In the genomic region with DNA sequence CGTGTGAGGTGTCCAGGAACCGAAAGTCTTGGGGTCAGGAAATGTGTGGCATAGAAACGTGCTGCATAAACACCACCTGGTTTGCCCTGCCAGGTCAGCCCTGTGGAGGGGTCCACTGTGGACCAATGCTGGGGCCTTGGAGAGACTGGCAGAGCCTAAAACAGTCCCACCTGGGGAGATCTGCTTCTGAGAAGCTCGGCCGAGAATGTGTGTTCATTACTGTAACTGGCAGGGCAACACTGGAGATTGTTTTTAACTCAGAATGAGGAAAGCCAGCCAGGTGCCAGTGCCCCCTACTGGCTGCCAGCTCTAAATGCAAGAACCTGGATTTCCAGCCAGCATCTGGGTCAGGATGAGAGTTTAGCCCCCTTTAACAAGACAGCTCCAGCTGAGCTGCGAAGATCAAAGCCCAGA, we compare ENCODE assay signal across 10 mouse cellular contexts.
DNase-seq lines count a peak whose midpoint lies in the region; ATAC-seq lines count a peak whose summit lies in the region.
"Had no signal": no experiment of that assay in that cellular context is flagged by ENCODE, and none has a peak within 500 bp of the region (broad histone marks: within the 10 kb centered on the region; RNA-seq: fewer than 3 reads in every experiment).

No protein-coding gene starts in this region.

- no peaks in the 10 kb centered on the region for H3K9me3 ChIP-seq in neural tube, embryonic 15.5 days (replicated peaks)
- no peaks in the 10 kb centered on the region for H3K9me3 ChIP-seq in hindbrain, embryonic 11.5 days (ENCODE audit: control insufficient read depth, low read length)
- no peaks in the 10 kb centered on the region for H3K9me3 ChIP-seq in neural tube, embryonic 12.5 days
- H3K9me3 ChIP-seq: embryonic facial prominence, embryonic 15.5 days; lung, embryonic 15.5 days had no signal

- no peak overlapping the region for H3K4me2 ChIP-seq in neural tube, embryonic 15.5 days
- no peak overlapping the region for H3K4me2 ChIP-seq in hindbrain, embryonic 11.5 days (replicated peaks; ENCODE audit: low read depth, low read length)
- H3K4me2 ChIP-seq in neural tube, embryonic 12.5 days (replicated peaks) = no peak overlapping the region
- H3K4me2 ChIP-seq: embryonic facial prominence, embryonic 15.5 days; lung, embryonic 15.5 days had no signal

- H3K9ac ChIP-seq in neural tube, embryonic 15.5 days (replicated peaks) = no peak overlapping the region
- no peak overlapping the region for H3K9ac ChIP-seq in hindbrain, embryonic 11.5 days (ENCODE audit: low read depth, low read length)
- H3K9ac ChIP-seq in neural tube, embryonic 12.5 days = no peak overlapping the region
- H3K9ac ChIP-seq: embryonic facial prominence, embryonic 15.5 days; lung, embryonic 15.5 days had no signal

- 0 out of 2 replicates have a peak, but pooled peaks cover 5% of the 10 kb centered on the region for H3K36me3 ChIP-seq in neural tube, embryonic 15.5 days
- no peaks in the 10 kb centered on the region for H3K36me3 ChIP-seq in hindbrain, embryonic 11.5 days (ENCODE audit: control insufficient read depth, insufficient read depth, low read length)
- no peaks in the 10 kb centered on the region; the same call in 1 of the 2 replicates for H3K36me3 ChIP-seq in neural tube, embryonic 12.5 days
- H3K36me3 ChIP-seq: embryonic facial prominence, embryonic 15.5 days; lung, embryonic 15.5 days had no signal

- no peak overlapping the region for H3K4me3 ChIP-seq in neural tube, embryonic 15.5 days (replicated peaks)
- H3K4me3 ChIP-seq in hindbrain, embryonic 11.5 days (ENCODE audit: low read depth, low read length) = no peak overlapping the region
- no peak overlapping the region for H3K4me3 ChIP-seq in neural tube, embryonic 12.5 days
- H3K4me3 ChIP-seq: embryonic facial prominence, embryonic 15.5 days; lung, embryonic 15.5 days had no signal

- no peaks in the 10 kb centered on the region for H3K27me3 ChIP-seq in neural tube, embryonic 15.5 days (replicated peaks)
- H3K27me3 ChIP-seq in hindbrain, embryonic 11.5 days (ENCODE audit: control insufficient read depth, insufficient read depth, low read length) = no peaks in the 10 kb centered on the region
- H3K27me3 ChIP-seq in neural tube, embryonic 12.5 days (replicated peaks) = no peaks in the 10 kb centered on the region; the same call in 1 of the 2 replicates
- H3K27me3 ChIP-seq: embryonic facial prominence, embryonic 15.5 days; lung, embryonic 15.5 days had no signal

- WGBS in neural tube, embryonic 15.5 days = 47% methylated on average over 6 of the region's 6 CpGs
- WGBS in hindbrain, embryonic 11.5 days = 41% methylated on average over 6 of the region's 6 CpGs
- 48% methylated on average over 6 of the region's 6 CpGs for WGBS in neural tube, embryonic 12.5 days

- no peak overlapping the region for H3K27ac ChIP-seq in neural tube, embryonic 15.5 days (replicated peaks)
- H3K27ac ChIP-seq in hindbrain, embryonic 11.5 days (ENCODE audit: low read depth, low read length) = no peak overlapping the region
- H3K27ac ChIP-seq in neural tube, embryonic 12.5 days = no peak overlapping the region
- H3K27ac ChIP-seq: embryonic facial prominence, embryonic 15.5 days; lung, embryonic 15.5 days had no signal

- peak; percentile 69 for DNase-seq in neural tube, embryonic 10.5 days (ENCODE audit: extremely low spot score, low spot score)
- peak; percentile 13 to 25 for DNase-seq in adrenal gland, adult 18-20 months (ENCODE audit: low spot score in 2 of 2)
- peak; percentile 64 for DNase-seq in embryo, embryonic 9.5 days (ENCODE audit: extremely low spot score)
- peak; percentile 68 for DNase-seq in hindbrain, embryonic 11.5 days (ENCODE audit: low spot score)
- peak; percentile 51 to 54 for DNase-seq in left cerebral cortex, postnatal 14 days (ENCODE audit: low spot score in 2 of 2)

- H3K4me1 ChIP-seq in neural tube, embryonic 15.5 days = peaks cover 41% of the 10 kb centered on the region
- H3K4me1 ChIP-seq in hindbrain, embryonic 11.5 days (replicated peaks; ENCODE audit: control insufficient read depth, insufficient read depth, low read length) = no peaks in the 10 kb centered on the region
- peaks cover 33% of the 10 kb centered on the region; the same call in 1 of the 2 replicates for H3K4me1 ChIP-seq in neural tube, embryonic 12.5 days

- intact Hi-C loops in left cerebral cortex, postnatal 14 days (cut with DNase I) = no loop called here

- no peak for ATAC-seq in neural tube, embryonic 15.5 days (ENCODE audit: low FRiP score)
- 0 out of 2 replicates have a peak, but pooled peaks have one; percentile 2 for ATAC-seq in hindbrain, embryonic 11.5 days (ENCODE audit: low FRiP score)
- ATAC-seq in neural tube, embryonic 12.5 days (ENCODE audit: low FRiP score, low read depth) = peak; percentile 51
- no peak for ATAC-seq in activated CD4-positive, CD25-positive, alpha-beta regulatory T cell, adult 4 months

Comparison
In these comparisons a context has a peak if more than half of its experiments do, and no peak if none do; other contexts are left out.
1. ATAC-seq: peak in hindbrain, embryonic 11.5 days (single experiment) and neural tube, embryonic 12.5 days (single experiment); none in neural tube, embryonic 15.5 days (single experiment) and activated CD4-positive, CD25-positive, alpha-beta regulatory T cell, adult 4 months (single experiment).
2. DNase-seq: peak in every context shown above with its lines; median percentile 69 in neural tube, embryonic 10.5 days; 68 in hindbrain, embryonic 11.5 days; 64 in embryo, embryonic 9.5 days; 52 in left cerebral cortex, postnatal 14 days; 19 in adrenal gland, adult 18-20 months.